Mouse (Mus musculus) left cerebral cortex, postnatal 10 days (tissue): Measurements from ENCODE around the gene Slx1b. TPM values are rescaled to one million over a fixed set of nuclear protein-coding genes. Genes with fewer than 3 reads are reported as not detected.
"Not testable (repeated sequence)": the region's sequence is repeated elsewhere in the genome, so short reads cannot be mapped to it uniquely, and the experiment has no call there.

Experiments used
- DNase-seq, 2 experiments: peaks; one replicate each; pipeline ENCODE4 v3.0.0; 2021 to 2022; ENCODE audit warnings: low spot score in 2 of 2, mixed read lengths in 1 of 2; ENCODE audit errors: extremely low spot score in 1 of 2
- intact Hi-C: fragments of 180-260 bp; cut with DNase I; formaldehyde crosslinking; loops from one replicate; pipeline ENCODE4 v1.15.1; 2025
- total RNA-seq, 2 experiments: library from RNA; stranded (reverse); gene quantifications; 2 replicates each; pipeline ENCODE4 v1.2.3; 2021

Slx1b gene
- total RNA-seq, 2 experiments from 2014 or later: 21.6 to 22.5 TPM

DNA sequence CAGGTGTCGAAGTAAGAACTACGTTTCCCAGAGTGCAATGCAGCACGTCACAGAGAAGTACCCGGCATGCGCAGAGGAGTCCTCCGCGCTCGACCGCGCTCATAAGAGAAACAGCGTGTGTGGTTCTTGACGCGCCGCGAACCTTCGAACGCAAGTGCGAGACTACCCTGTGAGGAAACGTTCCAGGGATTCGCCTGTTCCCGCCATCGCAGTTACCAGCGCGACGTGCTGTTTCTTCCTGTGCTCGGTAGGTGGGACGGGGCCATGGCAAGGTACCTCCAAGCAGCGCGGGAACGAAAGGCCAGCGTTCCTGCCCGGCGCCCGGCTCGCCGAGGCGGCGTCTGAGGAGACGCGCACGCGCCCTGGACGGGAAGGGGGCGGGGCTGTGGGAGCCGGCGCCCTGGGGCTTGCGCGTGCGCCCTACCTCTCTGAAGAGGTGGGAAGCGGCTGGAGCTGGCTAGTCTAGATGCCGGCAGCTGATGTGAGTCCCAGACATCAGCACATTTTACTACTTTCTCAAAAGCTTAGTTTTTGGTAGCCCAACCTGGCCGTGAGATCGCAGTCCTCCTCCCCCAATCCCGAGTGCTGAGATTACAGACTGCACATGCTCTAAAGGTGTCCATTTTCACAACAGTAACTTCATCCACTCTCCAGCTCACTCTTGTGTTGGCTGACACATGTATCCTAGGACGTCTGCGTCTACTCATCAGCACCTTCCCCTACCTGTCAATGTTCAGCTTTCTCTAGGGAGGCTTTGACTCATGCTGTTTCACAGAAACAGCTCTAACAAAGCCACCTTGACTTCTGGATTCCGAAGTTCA is 46.1 kb downstream of the Slx1b start, which contains the start of gene Sgf29:
Gene Sgf29 (plus strand): TSS at position 79 of the 821 bp plus-strand sequence.
- intact Hi-C loops: loop anchor here (5.0 kb wide), 1 partner anchor 38 kb away; no protein-coding TSS in a partner anchor
- peak; percentile 86 to 96 for DNase-seq

DNA sequence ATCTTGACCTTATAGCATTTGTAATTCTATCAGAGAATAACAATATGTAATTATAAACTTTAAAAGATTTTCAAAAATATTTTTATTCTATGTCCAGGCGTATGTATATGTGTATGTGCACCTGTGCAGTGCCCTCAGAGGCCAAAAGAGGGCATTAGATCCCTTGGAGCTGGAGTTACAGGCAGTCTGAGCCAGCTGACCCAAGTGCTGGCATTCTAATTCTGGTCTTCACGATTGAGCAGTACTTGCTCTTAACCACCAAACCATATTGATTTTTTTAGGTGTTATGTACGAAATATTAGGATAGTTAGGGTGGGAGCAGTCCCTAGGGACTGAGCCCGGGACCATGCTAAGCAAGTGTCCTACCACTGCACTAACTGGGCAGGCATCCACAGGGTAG is 47.1 kb downstream of the Slx1b start:
- intact Hi-C loops: loop anchor here (5.0 kb wide), 1 partner anchor 39 kb away; no protein-coding TSS in a partner anchor

DNA sequence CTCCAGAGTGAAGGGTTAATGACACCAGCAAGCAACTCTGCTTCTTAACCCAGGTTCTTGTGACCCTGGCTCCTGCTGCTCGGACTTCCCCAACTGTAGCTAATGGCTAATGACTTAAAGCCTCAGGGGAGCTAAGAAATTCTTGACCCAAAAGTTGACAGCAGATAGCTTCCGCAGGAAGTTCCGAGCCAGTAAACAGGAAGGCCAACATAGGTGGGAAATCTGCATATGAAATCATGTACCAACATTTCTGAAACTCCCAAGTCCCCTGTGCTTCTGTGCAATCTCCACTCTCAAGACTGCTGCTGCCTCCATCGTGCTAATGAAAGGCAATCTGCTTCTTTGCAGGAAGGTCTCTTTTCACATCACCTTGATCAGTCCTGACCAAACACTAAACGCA is 49.9 kb downstream of the Slx1b start:
- intact Hi-C loops: loop anchor here (5.0 kb wide), 1 partner anchor 42 kb away; no protein-coding TSS in a partner anchor

More for the DNA sequence above, 47.1 kb downstream of the Slx1b start:
- no peak for DNase-seq

DNA sequence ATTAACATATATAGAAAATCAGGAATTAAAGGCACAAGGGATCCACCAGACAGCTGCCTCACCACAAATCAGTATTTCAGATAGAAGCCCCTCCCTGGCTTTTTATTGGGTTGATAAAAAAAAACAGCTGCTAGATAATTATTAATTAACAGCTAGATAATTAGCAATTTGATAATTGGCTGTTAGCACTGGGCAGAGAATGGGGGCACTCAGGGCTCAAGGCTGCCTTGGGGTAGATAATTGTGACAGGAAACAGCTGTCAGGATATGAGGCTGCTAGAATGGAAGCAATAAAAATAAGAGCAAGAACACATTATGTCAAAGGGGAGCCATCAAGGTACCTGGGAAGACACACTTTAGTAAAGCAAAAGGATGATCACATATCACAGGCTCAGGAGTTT is 50.7 kb downstream of the Slx1b start:
- DNase-seq: no peak
- intact Hi-C loops: loop anchor here (5.0 kb wide), 1 partner anchor 42 kb away; no protein-coding TSS in a partner anchor

More for the DNA sequence above, 49.9 kb downstream of the Slx1b start:
- DNase-seq: peak in 1 of 2 experiments; percentile 29

DNA sequence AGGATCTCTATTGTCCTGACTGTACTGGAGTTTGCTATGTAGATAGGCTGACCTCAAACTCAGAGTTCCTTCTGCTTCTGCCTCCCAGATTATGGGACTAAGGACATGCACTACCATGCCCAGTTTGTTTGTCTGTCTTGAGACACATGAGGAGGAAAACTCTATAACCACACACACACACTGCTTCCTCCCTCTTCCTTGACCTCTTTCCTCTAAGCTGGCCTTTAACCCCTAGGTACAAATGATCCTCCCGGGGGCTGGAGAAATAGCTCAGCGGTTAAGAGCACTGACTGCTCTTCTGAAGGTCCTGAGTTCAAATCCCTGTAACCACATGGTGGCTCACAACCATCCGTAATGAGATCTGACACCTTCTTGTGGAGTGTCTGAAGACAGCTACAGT is 51.2 kb downstream of the Slx1b start:
- intact Hi-C loops: no loop called here
- no peak for DNase-seq

DNA sequence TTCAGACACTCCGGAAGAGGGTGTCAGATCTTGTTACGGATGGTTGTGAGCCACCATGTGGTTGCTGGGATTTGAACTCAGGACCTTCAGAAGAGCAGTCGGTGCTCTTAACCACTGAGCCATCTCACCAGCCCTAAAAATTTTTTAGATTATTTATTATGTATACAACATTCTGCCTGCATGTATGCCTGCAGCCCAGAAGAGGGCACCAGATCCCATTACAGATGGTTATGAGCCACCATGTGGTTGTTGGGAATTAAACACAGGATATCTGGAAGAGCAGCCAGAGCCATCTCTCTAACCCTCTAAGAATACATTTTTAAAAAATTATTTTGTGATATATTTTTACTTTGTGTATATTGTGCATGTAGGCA is 52.4 kb downstream of the Slx1b start:
- intact Hi-C loops: not testable (repeated sequence)
- peak in 1 of 2 experiments; percentile 43 for DNase-seq

DNA sequence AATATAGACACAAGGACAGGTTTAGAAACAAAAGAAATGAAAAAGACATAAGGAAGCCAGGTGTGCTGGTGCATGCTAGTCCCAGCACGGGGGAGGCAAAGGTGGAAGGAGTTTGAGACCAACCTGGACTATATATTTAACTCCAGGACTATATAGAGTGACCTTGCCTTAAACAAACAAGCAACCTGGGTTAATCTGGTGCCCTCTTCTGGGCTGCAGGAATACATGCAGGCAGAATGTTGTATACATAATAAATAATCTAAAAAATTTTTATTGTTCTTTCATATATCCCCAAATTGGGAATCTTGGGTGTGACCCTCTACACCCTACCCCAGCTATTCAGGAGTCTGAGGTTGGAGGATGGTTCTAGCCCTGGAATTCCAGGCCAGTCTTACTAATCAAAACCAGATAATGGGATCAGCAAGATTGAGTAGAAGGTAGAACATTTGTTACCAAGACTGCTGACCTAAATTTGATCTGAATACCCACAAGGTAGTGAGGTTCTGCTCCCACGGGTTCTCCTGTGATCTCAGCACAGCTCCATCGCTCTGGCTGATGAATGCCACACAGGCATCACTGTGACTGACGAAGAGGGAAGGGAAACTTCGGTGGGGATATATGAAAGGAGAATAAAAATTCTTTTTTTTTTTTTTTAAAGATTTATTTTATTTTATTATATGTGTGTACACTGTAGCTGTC is 52.9 kb downstream of the Slx1b start:
- DNase-seq: no peak
- intact Hi-C loops: no loop called here

Other genes with a start within 250 kb of the Slx1b start
- gene Atp2a1, start 232.7 kb downstream of the Slx1b start, total RNA-seq: under 1 TPM in 1 of 2 experiments, not detected in 1; 0.20 TPM
- gene Sh2b1, start 220.4 kb downstream of the Slx1b start, total RNA-seq: 10 to 100 TPM; 68.3 to 68.6 TPM
- gene Tufm, start 208.4 kb downstream of the Slx1b start, total RNA-seq: 100 to 1,000 TPM in 1 of 2 experiments, 10 to 100 TPM in 1; 81.6 to 103 TPM
- gene Atxn2l, start 192.3 kb downstream of the Slx1b start, total RNA-seq: 100 to 1,000 TPM; 123 to 125 TPM
- gene Eif3c, start 129.4 kb downstream of the Slx1b start, total RNA-seq: 100 to 1,000 TPM; 194 to 195 TPM
- 1 to 10 TPM in 1 of 2 experiments, under 1 TPM in 1; 0.97 to 1.1 TPM for gene Apobr, start 110.8 kb downstream of the Slx1b start, total RNA-seq
- 10 to 100 TPM; 21.2 to 22.1 TPM for gene Cln3, start 110.0 kb downstream of the Slx1b start, total RNA-seq
- not detected for gene Il27, start 100.8 kb downstream of the Slx1b start, total RNA-seq
- gene Nupr1, start 64.9 kb downstream of the Slx1b start, total RNA-seq: 1 to 10 TPM; 8.7 to 8.9 TPM
- gene Sgf29, start 46.5 kb downstream of the Slx1b start, total RNA-seq: 10 to 100 TPM; 32.8 to 42.3 TPM
- gene Sult1a1, start 19.4 kb downstream of the Slx1b start, total RNA-seq: 1 to 10 TPM; 2.7 to 8.2 TPM
- 100 to 1,000 TPM; 118 to 124 TPM for gene Bola2, start 383 bp downstream of the Slx1b start, total RNA-seq
- 100 to 1,000 TPM; 178 to 199 TPM for gene Coro1a, start 12.0 kb upstream of the Slx1b start, total RNA-seq
- gene Mapk3, start 63.8 kb upstream of the Slx1b start, total RNA-seq: 100 to 1,000 TPM; 260 to 263 TPM
- gene Gdpd3, start 70.5 kb upstream of the Slx1b start, total RNA-seq: 1 to 10 TPM; 2.6 to 3.5 TPM
- gene Ypel3, start 81.2 kb upstream of the Slx1b start, total RNA-seq: 100 to 1,000 TPM; 167 to 169 TPM
- gene Tbx6, start 85.7 kb upstream of the Slx1b start, total RNA-seq: under 1 TPM; 0.21 to 0.41 TPM
- 10 to 100 TPM; 54.4 to 56.2 TPM for gene Ppp4c, start 96.7 kb upstream of the Slx1b start, total RNA-seq
- 100 to 1,000 TPM; 135 to 141 TPM for gene Fam57b, start 101.9 kb upstream of the Slx1b start, total RNA-seq
- gene 4930451I11Rik, start 135.9 kb upstream of the Slx1b start, total RNA-seq: not detected
- 10 to 100 TPM; 74.1 to 80.3 TPM for gene Doc2a, start 151.6 kb upstream of the Slx1b start, total RNA-seq
- 10 to 100 TPM; 32.4 to 41.1 TPM for gene Hirip3, start 166.2 kb upstream of the Slx1b start, total RNA-seq
- 10 to 100 TPM; 51.5 to 56.4 TPM for gene Ino80e, start 166.6 kb upstream of the Slx1b start, total RNA-seq
- gene Taok2, start 188.9 kb upstream of the Slx1b start, total RNA-seq: 100 to 1,000 TPM; 161 to 168 TPM
- gene Tmem219, start 227.1 kb upstream of the Slx1b start, total RNA-seq: 10 to 100 TPM; 22.4 to 25.2 TPM
- gene Kctd13, start 233.1 kb upstream of the Slx1b start, total RNA-seq: 100 to 1,000 TPM; 143 to 150 TPM